Mouse (Mus musculus) midbrain, embryonic 13.5 days (tissue): ENCODE measurements around the gene Gm20425. TPM values are rescaled to one million over a fixed set of nuclear protein-coding genes. Genes with fewer than 3 reads are reported as not detected.

Experiments used
- ATAC-seq: fragments of 200-750 bp; cut with Nextera tagmentation; 2 replicates; pipeline ENCODE4 v1.8.0; 2017; ENCODE audit warnings: mild to moderate bottlenecking, moderate TSS enrichment, moderate library complexity
- H3K27ac ChIP-seq: fragments of 300-500 bp; sonication (generic); 2 replicates; pipeline ENCODE4 v1.5.1; 2015; ENCODE audit warnings: inconsistent platforms, mild to moderate bottlenecking, moderate library complexity
- H3K27me3 ChIP-seq: fragments of 300-500 bp; sonication (generic); 2 replicates; pipeline ENCODE4 v1.6.1; 2015; ENCODE audit warnings: mild to moderate bottlenecking, inconsistent platforms
- H3K36me3 ChIP-seq: fragments of 300-500 bp; sonication (generic); 2 replicates; pipeline ENCODE4 v1.6.1; 2015; ENCODE audit warnings: mild to moderate bottlenecking, inconsistent platforms
- H3K4me1 ChIP-seq: fragments of 300-500 bp; sonication (generic); replicated peaks from 2 replicates; pipeline ENCODE4 v1.6.1; 2015; ENCODE audit warnings: inconsistent platforms
- H3K4me2 ChIP-seq: fragments of 300-500 bp; sonication (generic); replicated peaks from 2 replicates; pipeline ENCODE4 v1.6.1; 2015; ENCODE audit warnings: moderate library complexity, mild to moderate bottlenecking, inconsistent platforms
- H3K4me3 ChIP-seq: fragments of 300-500 bp; sonication (generic); replicated peaks from 2 replicates; pipeline ENCODE4 v1.5.1; 2015; ENCODE audit warnings: mild to moderate bottlenecking, inconsistent platforms
- H3K9ac ChIP-seq: fragments of 300-500 bp; sonication (generic); replicated peaks from 2 replicates; pipeline ENCODE4 v1.6.1; 2015; ENCODE audit warnings: mild to moderate bottlenecking, inconsistent platforms
- H3K9me3 ChIP-seq: fragments of 300-500 bp; sonication (generic); 2 replicates; pipeline ENCODE4 v1.6.1; 2016; ENCODE audit warnings: mild to moderate bottlenecking, inconsistent platforms
- WGBS: fragments of 180-500 bp; shearing (Covaris S2); methylation state at CpG from one replicate; pipeline ENCODE4 v1.1.7; 2015; 5-methylcytosine and 5-hydroxymethylcytosine counted together
- polyA plus RNA-seq: library from polyadenylated mRNA; unstranded; fragments of >200 nt; fragmentation: Nextera tagmentation; extraction: Ambion mirVana; gene quantifications from 2 replicates; pipeline ENCODE4 v1.2.1, GENCODE M21; 2015

The Gm20425 gene
- polyA plus RNA-seq, 1 experiment from 2014 or later, result not detected

DNA sequence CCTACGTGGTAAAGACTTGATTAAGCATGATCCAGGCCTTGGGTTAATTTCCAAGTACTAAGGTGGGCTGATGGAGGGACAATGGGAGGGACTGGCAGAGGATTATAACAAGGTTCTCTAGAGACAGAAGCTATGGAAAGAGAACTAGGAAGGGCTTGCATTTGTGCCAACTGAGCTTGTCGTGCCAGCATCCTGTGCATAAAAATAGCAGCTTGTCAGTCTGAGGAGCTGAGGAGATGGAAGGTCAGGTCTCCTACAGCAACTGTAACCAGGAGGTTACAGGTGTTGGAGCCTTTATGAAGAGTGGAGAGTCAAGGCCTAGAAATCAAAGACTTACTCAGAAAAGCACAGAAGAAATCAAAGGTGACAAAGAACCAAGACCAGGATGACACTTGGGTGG, 16.5 kb downstream of the Gm20425 start:
- Histone ChIP-seq H3K9ac (no peak overlapping the region), H3K36me3 (no peaks in the 10 kb centered on the region), H3K4me1 (peaks cover 6% of the 10 kb centered on the region; the same call in 1 of the 2 replicates), H3K27ac (no peak overlapping the region), H3K4me3 (no peak overlapping the region), H3K9me3 (no peaks in the 10 kb centered on the region), H3K27me3 (no peaks in the 10 kb centered on the region), H3K4me2 (no peak overlapping the region)
- no peak for ATAC-seq
- WGBS, result 64% methylated on average over 2 of the region's 2 CpGs

GRCm38 (mm10) chr9:103212654-103213420, 17.3 kb downstream of the Gm20425 start:
- Histone ChIP-seq H3K27me3 (no peaks in the 10 kb centered on the region), H3K9ac (no peak overlapping the region), H3K4me3 (no peak overlapping the region), H3K4me2 (no peak overlapping the region), H3K9me3 (no peaks in the 10 kb centered on the region), H3K27ac (no peak overlapping the region), H3K36me3 (no peaks in the 10 kb centered on the region), H3K4me1 (peaks cover 8% of the 10 kb centered on the region; the same call in 1 of the 2 replicates)
- no peak for ATAC-seq
- WGBS, result 81% methylated on average over 28 of the region's 28 CpGs

DNA sequence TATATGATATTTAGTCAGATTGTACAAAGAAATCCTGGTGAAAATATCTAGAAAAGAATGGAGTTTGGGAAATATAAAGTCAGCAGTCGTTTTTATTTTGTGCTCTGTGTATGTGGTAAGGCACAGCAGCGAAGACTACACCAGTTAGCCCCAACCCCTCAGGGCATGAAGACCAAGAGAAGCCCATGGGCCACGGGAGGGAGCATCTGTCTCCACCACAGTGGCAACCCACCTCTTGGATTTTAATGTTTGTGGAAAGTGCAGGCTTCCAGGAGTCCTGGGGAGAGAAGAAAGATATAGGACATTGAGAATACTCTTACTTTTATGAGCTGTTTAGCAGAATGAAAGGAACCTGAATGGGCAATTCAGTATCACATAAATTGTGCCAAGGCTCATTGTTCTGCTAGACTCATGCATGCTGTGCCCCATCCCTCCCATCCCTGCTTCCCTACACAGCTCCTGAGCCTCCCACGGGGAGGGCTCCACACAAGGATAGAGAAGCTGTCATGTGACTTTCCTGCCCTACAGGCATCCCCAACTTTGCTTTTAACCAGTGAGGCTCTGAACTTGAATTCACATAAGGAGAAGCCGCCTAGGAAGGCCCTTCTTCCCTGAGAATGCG, 21.2 kb downstream of the Gm20425 start:
- H3K27me3 ChIP-seq, result no peaks in the 10 kb centered on the region
- peaks cover 9% of the 10 kb centered on the region; the same call in 1 of the 2 replicates for H3K4me1 ChIP-seq
- 55% methylated on average over 6 of the region's 6 CpGs for WGBS
- ATAC-seq, result no peak
- H3K4me3 ChIP-seq, result no peak overlapping the region
- H3K9me3 ChIP-seq, result no peaks in the 10 kb centered on the region
- no peaks in the 10 kb centered on the region for H3K36me3 ChIP-seq
- no peak overlapping the region for H3K4me2 ChIP-seq
- no peak overlapping the region for H3K9ac ChIP-seq
- H3K27ac ChIP-seq, result no peak overlapping the region

- H3K9ac ChIP-seq, result no peak overlapping the region
- no peaks in the 10 kb centered on the region for H3K36me3 ChIP-seq
- H3K4me2 ChIP-seq, result peak overlapping the region; percentile 45
- ATAC-seq, result peak; percentile 89
- 0 out of 2 replicates have a peak overlapping the region, but pooled peaks have one; percentile 4 for H3K4me3 ChIP-seq
- H3K27ac ChIP-seq, result no peak overlapping the region
- no peaks in the 10 kb centered on the region for H3K27me3 ChIP-seq
- H3K9me3 ChIP-seq, result no peaks in the 10 kb centered on the region
- WGBS, result 9% methylated on average over 16 of the region's 16 CpGs
- H3K4me1 ChIP-seq, result peaks cover 9% of the 10 kb centered on the region; the same call in 1 of the 2 replicates
Observed at GRCm38 (mm10) chr9:103207846-103208245, 22.3 kb downstream of the Gm20425 start.

DNA sequence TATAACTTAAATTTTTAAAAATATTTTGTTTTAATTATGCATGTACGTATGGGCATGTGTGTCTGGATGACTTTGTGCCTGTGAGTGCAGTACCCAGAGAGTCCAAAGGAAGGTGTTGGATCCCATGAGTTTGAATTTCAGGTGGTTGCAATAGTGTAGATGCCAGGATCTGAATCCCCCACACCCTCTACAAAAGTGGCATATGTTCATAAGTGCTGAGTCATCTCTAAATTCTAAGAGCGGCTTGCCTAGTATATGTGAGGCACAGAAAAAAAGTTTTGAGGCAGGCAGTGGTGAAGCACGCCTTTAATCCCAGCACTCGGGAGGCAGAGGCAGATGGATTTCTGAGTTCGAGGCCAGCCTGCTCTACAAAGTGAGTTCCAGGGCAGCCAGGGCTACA, 24.3 kb downstream of the Gm20425 start:
- Histone ChIP-seq H3K36me3 (no peaks in the 10 kb centered on the region), H3K9ac (no peak overlapping the region), H3K9me3 (no peaks in the 10 kb centered on the region), H3K4me3 (no peak overlapping the region), H3K4me1 (peaks cover 14% of the 10 kb centered on the region), H3K27ac (no peak overlapping the region), H3K4me2 (no peak overlapping the region), H3K27me3 (no peaks in the 10 kb centered on the region)
- WGBS, result 94% methylated on average over 5 of the region's 5 CpGs
- ATAC-seq, result no peak

GRCm38 (mm10) chr9:103201561-103202260, 28.4 kb downstream of the Gm20425 start, which contains the start of gene Srprb:
Gene Srprb, minus strand, starts transcription at chr9:103202137.
- no peaks in the 10 kb centered on the region for H3K27me3 ChIP-seq
- ATAC-seq, result peak; percentile 99

DNA sequence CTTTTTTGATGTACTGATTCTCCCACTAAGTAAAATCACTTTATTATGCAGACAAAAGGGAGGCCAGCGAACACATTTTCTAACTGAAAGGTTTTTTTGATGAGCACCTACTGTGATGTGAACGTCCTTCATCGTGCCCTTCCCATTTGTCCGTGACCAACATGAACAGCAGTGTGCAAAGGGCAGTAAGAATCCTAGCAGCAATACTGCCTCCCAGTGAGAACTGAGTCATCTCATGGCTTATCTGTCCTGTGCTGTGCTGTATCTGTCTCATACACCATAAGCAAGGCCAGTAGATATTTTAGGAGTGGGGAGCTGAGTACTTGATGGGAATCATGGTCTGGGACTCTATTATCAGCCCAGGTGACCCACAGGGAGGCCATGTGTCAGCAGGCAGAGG, 41.7 kb downstream of the Gm20425 start:
- Histone ChIP-seq H3K4me1 (no peaks in the 10 kb centered on the region), H3K4me2 (no peak overlapping the region), H3K27me3 (no peaks in the 10 kb centered on the region), H3K36me3 (peaks cover 65% of the 10 kb centered on the region), H3K4me3 (no peak overlapping the region), H3K9me3 (no peaks in the 10 kb centered on the region), H3K27ac (no peak overlapping the region), H3K9ac (no peak overlapping the region)
- 86% methylated on average over 4 of the region's 4 CpGs for WGBS
- no peak for ATAC-seq

More at GRCm38 (mm10) chr9:103201561-103202260, 28.4 kb downstream of the Gm20425 start, which contains the start of gene Srprb:
- peak within 1 kb of the TSS; percentile 81 for H3K9ac ChIP-seq
- peaks cover 11% of the 10 kb centered on the region for H3K4me1 ChIP-seq
- WGBS, result under 1% methylated on average over 45 of the region's 45 CpGs
- H3K36me3 ChIP-seq, result peaks cover 21% of the 10 kb centered on the region
- H3K27ac ChIP-seq, result peak within 1 kb of the TSS; percentile 80
- peak within 1 kb of the TSS; percentile 75 for H3K4me3 ChIP-seq
- peak within 1 kb of the TSS; percentile 65 for H3K4me2 ChIP-seq
- no peaks in the 10 kb centered on the region for H3K9me3 ChIP-seq

DNA sequence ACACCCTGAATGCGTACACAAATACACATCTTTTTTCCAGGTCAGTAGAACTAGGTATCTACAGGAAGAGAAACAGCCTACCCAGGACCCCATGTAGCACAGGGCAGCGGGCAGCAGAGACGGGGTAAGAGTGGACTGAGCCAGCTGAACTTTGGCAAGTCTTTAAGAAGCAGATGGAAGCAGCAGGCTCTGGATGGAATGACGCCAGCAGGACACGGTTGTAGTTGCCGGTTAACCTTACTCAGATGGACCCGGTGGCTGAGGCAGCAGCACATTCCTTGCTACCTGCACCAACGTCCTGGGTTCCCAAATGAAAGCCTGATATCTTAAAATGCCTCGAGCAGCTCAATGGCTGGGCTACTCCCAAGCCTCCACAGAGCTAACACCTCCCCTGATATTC, 43.4 kb downstream of the Gm20425 start:
- H3K27ac ChIP-seq, result no peak overlapping the region
- H3K27me3 ChIP-seq, result no peaks in the 10 kb centered on the region
- ATAC-seq, result no peak
- H3K4me3 ChIP-seq, result no peak overlapping the region
- no peaks in the 10 kb centered on the region for H3K4me1 ChIP-seq
- H3K9me3 ChIP-seq, result no peaks in the 10 kb centered on the region
- WGBS, result 80% methylated on average over 9 of the region's 9 CpGs
- H3K36me3 ChIP-seq, result peaks cover 61% of the 10 kb centered on the region
- no peak overlapping the region for H3K9ac ChIP-seq
- H3K4me2 ChIP-seq, result no peak overlapping the region

DNA sequence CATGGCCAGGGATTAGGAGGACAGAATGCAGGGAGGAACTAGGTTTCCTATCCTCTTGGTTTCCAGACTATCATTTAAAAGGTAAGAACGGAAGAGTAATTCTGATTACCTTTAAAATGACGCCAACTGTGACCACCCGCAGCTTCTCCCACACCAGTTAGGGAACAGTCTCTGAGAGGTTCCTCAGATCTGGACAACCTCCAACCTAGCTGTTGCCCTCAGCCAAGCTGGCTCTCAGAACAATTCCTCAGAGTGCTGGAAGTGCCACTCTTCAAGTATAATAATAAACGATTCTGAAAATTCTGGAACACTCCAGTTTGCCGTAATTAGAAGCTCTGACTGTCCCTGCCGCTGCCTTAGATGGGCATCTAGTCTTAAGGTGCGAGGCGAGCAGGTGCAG, 44.2 kb downstream of the Gm20425 start:
- no peaks in the 10 kb centered on the region for H3K9me3 ChIP-seq
- peaks cover 57% of the 10 kb centered on the region for H3K36me3 ChIP-seq
- H3K4me1 ChIP-seq, result peaks cover 3% of the 10 kb centered on the region; the same call in 1 of the 2 replicates
- H3K4me2 ChIP-seq, result no peak overlapping the region
- whole genome bisulfite sequencing, result 94% methylated on average over 8 of the region's 8 CpGs
- no peak overlapping the region for H3K27ac ChIP-seq
- no peak overlapping the region for H3K4me3 ChIP-seq
- no peaks in the 10 kb centered on the region for H3K27me3 ChIP-seq
- no peak for ATAC-seq
- H3K9ac ChIP-seq, result no peak overlapping the region

DNA sequence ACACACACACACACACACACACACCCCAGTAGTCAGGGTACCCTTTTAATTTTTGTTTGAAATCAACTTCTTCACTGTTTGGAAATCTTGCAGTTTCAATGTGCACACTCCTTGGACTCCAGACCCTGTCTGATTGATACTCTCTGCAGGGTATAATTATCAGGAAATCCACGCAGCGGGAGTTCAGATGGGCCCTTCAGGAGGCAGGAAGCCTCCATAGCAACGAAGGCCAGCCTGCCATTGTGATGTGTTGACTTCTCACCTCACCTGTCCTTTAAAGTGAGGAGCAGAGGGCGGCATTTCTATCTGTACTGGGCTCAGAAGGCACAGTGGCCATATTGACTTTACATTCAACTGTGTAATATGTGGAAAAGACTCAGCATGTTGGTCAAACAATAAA, 45.3 kb downstream of the Gm20425 start:
- peaks cover 13% of the 10 kb centered on the region for H3K4me1 ChIP-seq
- H3K27ac ChIP-seq, result no peak overlapping the region
- H3K27me3 ChIP-seq, result no peaks in the 10 kb centered on the region
- H3K36me3 ChIP-seq, result peaks cover 48% of the 10 kb centered on the region
- H3K9ac ChIP-seq, result no peak overlapping the region
- H3K9me3 ChIP-seq, result no peaks in the 10 kb centered on the region
- 75% methylated on average over 4 of the region's 4 CpGs for WGBS
- H3K4me2 ChIP-seq, result no peak overlapping the region
- no peak overlapping the region for H3K4me3 ChIP-seq
- ATAC-seq, result no peak

- WGBS, result 88% methylated on average over 8 of the region's 8 CpGs
- Histone ChIP-seq H3K9ac (no peak overlapping the region), H3K4me3 (no peak overlapping the region), H3K4me1 (peaks cover 13% of the 10 kb centered on the region), H3K27ac (no peak overlapping the region), H3K9me3 (no peaks in the 10 kb centered on the region), H3K27me3 (no peaks in the 10 kb centered on the region), H3K36me3 (peaks cover 52% of the 10 kb centered on the region), H3K4me2 (no peak overlapping the region)
- no peak for ATAC-seq
Observed at GRCm38 (mm10) chr9:103181886-103182285, 48.2 kb downstream of the Gm20425 start.
